Mouse (Mus musculus) midbrain, embryonic 16.5 days (tissue): ENCODE results near the gene Hivep3. TPM values are rescaled to one million over a fixed set of nuclear protein-coding genes. Genes with fewer than 3 reads are reported as not detected.

Experiments
- ATAC-seq: fragments of 200-750 bp; cut with Nextera tagmentation; 2 replicates; pipeline ENCODE4 v1.8.0; 2017; ENCODE audit warnings: moderate TSS enrichment
- H3K27ac ChIP-seq: fragments of 300-500 bp; sonication (generic); 2 replicates; pipeline ENCODE4 v1.5.1; 2014; ENCODE audit warnings: mild to moderate bottlenecking, low read length, mixed read lengths
- H3K27me3 ChIP-seq: fragments of 300-500 bp; sonication (generic); 2 replicates; pipeline ENCODE4 v1.6.1; 2014; ENCODE audit warnings: low read depth, low read length, mixed read lengths; ENCODE audit not compliant: control insufficient read depth, insufficient read depth
- H3K36me3 ChIP-seq: fragments of 300-500 bp; sonication (generic); 2 replicates; pipeline ENCODE4 v1.6.1; 2014; ENCODE audit warnings: mild to moderate bottlenecking, low read length, moderate library complexity, mixed read lengths; ENCODE audit not compliant: control insufficient read depth, insufficient read depth
- H3K4me1 ChIP-seq: fragments of 300-500 bp; sonication (generic); 2 replicates; pipeline ENCODE4 v1.6.1; 2014; ENCODE audit warnings: mild to moderate bottlenecking, low read length, mixed read lengths; ENCODE audit not compliant: control insufficient read depth, insufficient read depth
- H3K4me2 ChIP-seq: fragments of 300-500 bp; sonication (generic); 2 replicates; pipeline ENCODE4 v1.6.1; 2014; ENCODE audit warnings: mild to moderate bottlenecking, low read length, mixed read lengths
- H3K4me3 ChIP-seq: fragments of 300-500 bp; sonication (generic); 2 replicates; pipeline ENCODE4 v1.5.1; 2014; ENCODE audit warnings: low read depth, mild to moderate bottlenecking, low read length, moderate library complexity, mixed read lengths
- H3K9ac ChIP-seq: fragments of 300-500 bp; sonication (generic); 2 replicates; pipeline ENCODE4 v1.6.1; 2014; ENCODE audit warnings: low read depth, low read length, mixed read lengths
- H3K9me3 ChIP-seq: fragments of 300-500 bp; sonication (generic); replicated peaks from 2 replicates; pipeline ENCODE4 v1.6.1; 2014; ENCODE audit warnings: mild to moderate bottlenecking, low read length, mixed read lengths; ENCODE audit not compliant: control insufficient read depth, poor library complexity, severe bottlenecking
- WGBS: fragments of 180-500 bp; shearing (Covaris S2); extraction: QIAGEN DNeasy Blood & Tissue Kit; methylation state at CpG from one replicate; pipeline ENCODE4 v1.1.7; 2014; 5-methylcytosine and 5-hydroxymethylcytosine counted together
- polyA plus RNA-seq: library from polyadenylated mRNA; unstranded; fragments of >200 nt; fragmentation: Nextera tagmentation; extraction: Ambion mirVana; gene quantifications from 2 replicates; pipeline ENCODE4 v1.2.1, GENCODE M21; 2015

The Hivep3 gene
- polyA plus RNA-seq, 1 experiment from 2014 or later, result 20.2 TPM

GRCm38 (mm10) chr4:119844267-119844666, 110.7 kb downstream of the Hivep3 start:
- no peak overlapping the region for H3K9ac ChIP-seq
- no peak overlapping the region for H3K4me3 ChIP-seq
- H3K27ac ChIP-seq, result no peak overlapping the region
- H3K36me3 ChIP-seq, result no peaks in the 10 kb centered on the region
- no peaks in the 10 kb centered on the region for H3K27me3 ChIP-seq
- H3K4me1 ChIP-seq, result no peaks in the 10 kb centered on the region
- H3K4me2 ChIP-seq, result no peak overlapping the region
- ATAC-seq, result no peak
- 89% methylated on average over 3 of the region's 3 CpGs for WGBS
- no peaks in the 10 kb centered on the region for H3K9me3 ChIP-seq

GRCm38 (mm10) chr4:119845596-119846161, 112.1 kb downstream of the Hivep3 start:
- H3K4me1 ChIP-seq, result no peaks in the 10 kb centered on the region
- H3K9ac ChIP-seq, result no peak overlapping the region
- H3K4me3 ChIP-seq, result no peak overlapping the region
- 54% methylated on average over 3 of the region's 3 CpGs for WGBS
- no peaks in the 10 kb centered on the region for H3K9me3 ChIP-seq
- no peaks in the 10 kb centered on the region for H3K27me3 ChIP-seq
- H3K27ac ChIP-seq, result no peak overlapping the region
- no peak overlapping the region for H3K4me2 ChIP-seq
- ATAC-seq, result no peak
- H3K36me3 ChIP-seq, result no peaks in the 10 kb centered on the region

GRCm38 (mm10) chr4:119852483-119852882, 118.9 kb downstream of the Hivep3 start:
- Histone ChIP-seq H3K4me1 (peaks cover 11% of the 10 kb centered on the region; the same call in 1 of the 2 replicates), H3K27me3 (no peaks in the 10 kb centered on the region), H3K27ac (no peak overlapping the region), H3K4me3 (no peak overlapping the region), H3K9me3 (no peaks in the 10 kb centered on the region), H3K9ac (no peak overlapping the region), H3K36me3 (no peaks in the 10 kb centered on the region), H3K4me2 (no peak overlapping the region)
- no peak for ATAC-seq
- WGBS, result 70% methylated on average over 8 of the region's 8 CpGs

- Histone ChIP-seq H3K4me1 (peaks cover 11% of the 10 kb centered on the region; the same call in 1 of the 2 replicates), H3K9ac (no peak overlapping the region), H3K27ac (peak overlapping the region; percentile 53), H3K9me3 (no peaks in the 10 kb centered on the region), H3K4me3 (no peak overlapping the region), H3K27me3 (no peaks in the 10 kb centered on the region), H3K4me2 (no peak overlapping the region), H3K36me3 (no peaks in the 10 kb centered on the region)
- WGBS, result 58% methylated on average over 9 of the region's 9 CpGs
- ATAC-seq, result peak; percentile 75
These were observed 120.9 kb downstream of the Hivep3 start for GRCm38 (mm10) chr4:119854307-119855144.

- Histone ChIP-seq H3K4me3 (no peak overlapping the region), H3K9me3 (no peaks in the 10 kb centered on the region), H3K36me3 (no peaks in the 10 kb centered on the region), H3K4me1 (peaks cover 15% of the 10 kb centered on the region), H3K4me2 (no peak overlapping the region), H3K9ac (no peak overlapping the region), H3K27ac (no peak overlapping the region), H3K27me3 (no peaks in the 10 kb centered on the region)
- ATAC-seq, result no peak
- WGBS, result 72% methylated on average over 4 of the region's 4 CpGs
These were observed 125.9 kb downstream of the Hivep3 start for GRCm38 (mm10) chr4:119859454-119859853.

- Histone ChIP-seq H3K4me2 (no peak overlapping the region), H3K4me3 (no peak overlapping the region), H3K36me3 (no peaks in the 10 kb centered on the region), H3K27ac (no peak overlapping the region), H3K27me3 (no peaks in the 10 kb centered on the region), H3K9me3 (no peaks in the 10 kb centered on the region), H3K9ac (no peak overlapping the region), H3K4me1 (peaks cover 13% of the 10 kb centered on the region)
- ATAC-seq, result no peak
- 73% methylated on average over 4 of the region's 4 CpGs for WGBS
These were observed 127.4 kb downstream of the Hivep3 start for GRCm38 (mm10) chr4:119861001-119861400.

GRCm38 (mm10) chr4:119865827-119866455, 132.4 kb downstream of the Hivep3 start:
- H3K9ac ChIP-seq, result no peak overlapping the region
- no peaks in the 10 kb centered on the region for H3K9me3 ChIP-seq
- no peak overlapping the region for H3K4me2 ChIP-seq
- H3K36me3 ChIP-seq, result no peaks in the 10 kb centered on the region
- no peak for ATAC-seq
- H3K27me3 ChIP-seq, result no peaks in the 10 kb centered on the region
- H3K4me3 ChIP-seq, result no peak overlapping the region
- WGBS, result 63% methylated on average over 3 of the region's 3 CpGs
- H3K27ac ChIP-seq, result no peak overlapping the region
- H3K4me1 ChIP-seq, result peaks cover 13% of the 10 kb centered on the region

GRCm38 (mm10) chr4:119867132-119867531, 133.5 kb downstream of the Hivep3 start:
- no peak overlapping the region for H3K4me3 ChIP-seq
- no peaks in the 10 kb centered on the region for H3K36me3 ChIP-seq
- H3K9me3 ChIP-seq, result no peaks in the 10 kb centered on the region
- H3K27ac ChIP-seq, result no peak overlapping the region
- no peaks in the 10 kb centered on the region for H3K27me3 ChIP-seq
- H3K9ac ChIP-seq, result no peak overlapping the region
- no peak overlapping the region for H3K4me2 ChIP-seq
- 95% methylated on average over 3 of the region's 3 CpGs for WGBS
- 0 out of 2 replicates have a peak, but pooled peaks cover 3% of the 10 kb centered on the region for H3K4me1 ChIP-seq
- ATAC-seq, result no peak

- H3K4me1 ChIP-seq, result 0 out of 2 replicates have a peak, but pooled peaks cover 3% of the 10 kb centered on the region
- no peak for ATAC-seq
- H3K4me2 ChIP-seq, result no peak overlapping the region
- no peaks in the 10 kb centered on the region for H3K9me3 ChIP-seq
- WGBS, result 83% methylated on average over 6 of the region's 6 CpGs
- no peak overlapping the region for H3K4me3 ChIP-seq
- no peaks in the 10 kb centered on the region for H3K27me3 ChIP-seq
- H3K9ac ChIP-seq, result no peak overlapping the region
- no peaks in the 10 kb centered on the region for H3K36me3 ChIP-seq
- no peak overlapping the region for H3K27ac ChIP-seq
These were observed 136.8 kb downstream of the Hivep3 start for GRCm38 (mm10) chr4:119870411-119870810.
